Mouse (Mus musculus) adrenal gland, postnatal 0 days (tissue): ENCODE measurements around the gene Naip5. TPM values are rescaled to one million over a fixed set of nuclear protein-coding genes. Genes with fewer than 3 reads are reported as not detected.

Experiments used
- polyA plus RNA-seq: library from polyadenylated mRNA; unstranded; fragments of >200 nt; fragmentation: Nextera tagmentation; extraction: Ambion mirVana; gene quantifications from 2 replicates; pipeline ENCODE4 v1.2.1, GENCODE M21; 2015

Naip5 gene
- 2.7 and 6.2 TPM in 2 replicates for polyA plus RNA-seq

DNA sequence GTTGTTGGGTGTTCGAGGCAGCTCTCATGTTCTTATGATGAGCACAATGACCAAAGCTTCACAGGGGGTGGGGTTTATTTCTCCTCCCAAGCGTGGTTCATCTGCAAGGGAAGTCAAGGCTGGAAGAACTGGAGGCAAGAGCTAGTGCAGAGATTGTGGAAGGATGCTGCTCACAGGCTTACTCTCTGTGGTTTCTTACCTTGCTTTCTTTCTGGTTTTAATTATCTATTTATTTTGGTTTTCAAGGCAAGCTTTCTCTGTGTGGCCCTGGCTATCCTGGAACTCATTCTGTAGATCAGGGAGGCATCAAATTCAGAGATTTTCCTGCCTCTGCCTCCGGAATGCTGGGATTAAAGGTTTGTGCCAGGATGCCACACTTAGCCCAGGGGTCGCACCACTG is at the start of gene Naip5:
Gene Naip5, minus strand, starts transcription at position 101 of the 400 bp plus-strand sequence.

DNA sequence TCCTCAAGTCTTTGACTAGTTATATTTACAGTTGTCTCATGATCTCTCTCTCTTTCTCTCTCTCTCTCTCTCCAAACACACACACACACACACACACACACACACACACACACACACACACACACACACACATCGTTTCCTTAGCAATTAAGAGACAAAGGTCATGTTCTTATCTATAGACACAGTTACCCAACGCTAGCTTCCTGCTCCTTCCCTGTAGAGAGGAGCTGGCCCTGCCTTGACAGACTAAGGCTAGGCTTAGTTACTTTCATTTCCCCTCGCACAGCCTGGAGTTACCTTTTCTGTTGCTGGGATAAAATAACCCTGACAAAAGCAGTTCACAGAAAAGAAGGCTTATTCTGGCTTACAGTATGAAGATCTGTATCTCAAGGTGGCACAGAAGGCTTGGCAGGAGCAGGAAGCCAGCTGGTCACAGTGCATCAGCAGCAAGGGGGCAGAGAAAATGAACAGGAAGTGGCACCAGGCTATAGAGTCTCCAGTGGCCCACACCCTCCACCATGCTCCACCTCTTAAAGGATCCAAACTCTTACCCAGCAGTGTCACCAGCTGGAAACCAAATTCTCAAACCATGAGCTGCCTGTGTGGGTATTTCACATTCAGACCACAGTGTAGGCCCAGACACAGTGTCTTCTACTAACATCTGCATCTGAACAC is 44.3 kb downstream of the Naip5 start, which contains the start of gene Naip2:
Gene Naip2, minus strand, starts transcription at position 434 of the 675 bp plus-strand sequence.

Other genes starting within 250 kb of the Naip5 start
- gene Mccc2, start 230.7 kb downstream of the Naip5 start, polyA plus RNA-seq = 24.8 and 38.8 TPM in 2 replicates
- 11.0 and 15.8 TPM in 2 replicates for gene Bdp1, start 142.3 kb downstream of the Naip5 start, polyA plus RNA-seq
- gene Serf1, start 138.3 kb downstream of the Naip5 start, polyA plus RNA-seq = 133 and 194 TPM in 2 replicates
- gene Smn1, start 121.5 kb downstream of the Naip5 start, polyA plus RNA-seq = 30.2 and 37.2 TPM in 2 replicates
- gene Naip2, start 44.2 kb downstream of the Naip5 start, polyA plus RNA-seq = 0.65 and 0.87 TPM in 2 replicates
- gene Naip6, start 71.4 kb upstream of the Naip5 start, polyA plus RNA-seq = 0.14 and 0.21 TPM in 2 replicates
- 0.17 TPM in 1 of 2 replicates, not detected in the other for gene Naip1, start 206.5 kb upstream of the Naip5 start, polyA plus RNA-seq
- gene Gtf2h2, start 246.3 kb upstream of the Naip5 start, polyA plus RNA-seq = 48.8 and 53.6 TPM in 2 replicates